ENCODE assay signal across 10 mouse cellular contexts in genomic region chr1:155528405-155529119, GRCm38 (mm10). TPM values are rescaled to one million over a fixed set of nuclear protein-coding genes. Genes with fewer than 3 reads are reported as not detected.
DNase-seq lines count a peak whose midpoint lies in the region; ATAC-seq and TF ChIP-seq lines count a peak whose summit lies in the region.
"Had no signal": no experiment of that assay in that cellular context is flagged by ENCODE, and none has a peak within 500 bp of the region (broad histone marks: within the 10 kb centered on the region; RNA-seq: fewer than 3 reads in every experiment).

No protein-coding gene starts in this region.

- no peak for ATAC-seq in embryonic facial prominence, embryonic 11.5 days (replicated peaks; ENCODE audit: insufficient number of reproducible peaks, low FRiP score, low TSS enrichment, low read depth)
- no peak for ATAC-seq in midbrain, embryonic 16.5 days
- peak; percentile 25; the same call in 1 of the 2 replicates for ATAC-seq in hindbrain, postnatal 0 days
- ATAC-seq in neural tube, embryonic 15.5 days (ENCODE audit: low FRiP score), result 0 out of 2 replicates have a peak, but pooled peaks have one; percentile 32
- no peak for ATAC-seq in erythroblast, adult 5-6 weeks (replicated peaks; ENCODE audit: low FRiP score, poor library complexity, severe bottlenecking)
- no peak for ATAC-seq in inflammation-experienced regulatory T-cells, adult 6 months

- no peaks in the 10 kb centered on the region for H3K9me3 ChIP-seq in embryonic facial prominence, embryonic 11.5 days (replicated peaks; ENCODE audit: control insufficient read depth, low read length)
- H3K9me3 ChIP-seq in embryonic facial prominence, embryonic 10.5 days, result 0 out of 2 replicates have a peak, but pooled peaks cover 4% of the 10 kb centered on the region
- no peaks in the 10 kb centered on the region for H3K9me3 ChIP-seq in midbrain, embryonic 10.5 days (replicated peaks)
- H3K9me3 ChIP-seq in midbrain, embryonic 16.5 days (replicated peaks; ENCODE audit: control insufficient read depth, low read length, poor library complexity, severe bottlenecking), result no peaks in the 10 kb centered on the region
- no peaks in the 10 kb centered on the region for H3K9me3 ChIP-seq in hindbrain, postnatal 0 days (ENCODE audit: low read length)
- no peaks in the 10 kb centered on the region for H3K9me3 ChIP-seq in neural tube, embryonic 15.5 days (replicated peaks)

- peaks cover 4% of the 10 kb centered on the region; the same call in 1 of the 2 replicates for H3K4me1 ChIP-seq in embryonic facial prominence, embryonic 11.5 days (ENCODE audit: control insufficient read depth, insufficient read depth, low read length)
- H3K4me1 ChIP-seq in embryonic facial prominence, embryonic 10.5 days, result peaks cover 68% of the 10 kb centered on the region
- H3K4me1 ChIP-seq in midbrain, embryonic 10.5 days, result peaks cover 53% of the 10 kb centered on the region
- H3K4me1 ChIP-seq in midbrain, embryonic 16.5 days (ENCODE audit: control insufficient read depth, insufficient read depth, low read length), result peaks cover 17% of the 10 kb centered on the region
- H3K4me1 ChIP-seq in hindbrain, postnatal 0 days (ENCODE audit: insufficient read depth, low read length), result peaks cover 12% of the 10 kb centered on the region; the same call in 1 of the 2 replicates
- peaks cover 30% of the 10 kb centered on the region for H3K4me1 ChIP-seq in neural tube, embryonic 15.5 days

- 10% methylated on average over 11 of the region's 11 CpGs for WGBS in embryonic facial prominence, embryonic 11.5 days
- WGBS in embryonic facial prominence, embryonic 10.5 days, result 13% methylated on average over 11 of the region's 11 CpGs
- WGBS in midbrain, embryonic 10.5 days, result 33% methylated on average over 11 of the region's 11 CpGs
- WGBS in midbrain, embryonic 16.5 days, result 20% methylated on average over 11 of the region's 11 CpGs
- 22% methylated on average over 11 of the region's 11 CpGs for WGBS in hindbrain, postnatal 0 days
- WGBS in neural tube, embryonic 15.5 days, result 24% methylated on average over 11 of the region's 11 CpGs

- no peaks in the 10 kb centered on the region for H3K36me3 ChIP-seq in embryonic facial prominence, embryonic 11.5 days (replicated peaks; ENCODE audit: control insufficient read depth, insufficient read depth, low read depth, low read length)
- H3K36me3 ChIP-seq in embryonic facial prominence, embryonic 10.5 days (replicated peaks), result no peaks in the 10 kb centered on the region
- no peaks in the 10 kb centered on the region for H3K36me3 ChIP-seq in midbrain, embryonic 10.5 days
- no peaks in the 10 kb centered on the region for H3K36me3 ChIP-seq in midbrain, embryonic 16.5 days (ENCODE audit: control insufficient read depth, insufficient read depth, low read length)
- H3K36me3 ChIP-seq in hindbrain, postnatal 0 days (ENCODE audit: insufficient read depth, low read length), result no peaks in the 10 kb centered on the region
- no peaks in the 10 kb centered on the region for H3K36me3 ChIP-seq in neural tube, embryonic 15.5 days
- H3K36me3 ChIP-seq: limb, embryonic 12.5 days had no signal

- no peaks in the 10 kb centered on the region for H3K27me3 ChIP-seq in embryonic facial prominence, embryonic 11.5 days (ENCODE audit: control insufficient read depth, insufficient read depth, low read length)
- peaks cover 36% of the 10 kb centered on the region for H3K27me3 ChIP-seq in embryonic facial prominence, embryonic 10.5 days (replicated peaks; ENCODE audit: low read depth, poor library complexity, severe bottlenecking)
- peaks cover 31% of the 10 kb centered on the region for H3K27me3 ChIP-seq in midbrain, embryonic 10.5 days (ENCODE audit: low read depth, poor library complexity, severe bottlenecking)
- no peaks in the 10 kb centered on the region for H3K27me3 ChIP-seq in midbrain, embryonic 16.5 days (ENCODE audit: control insufficient read depth, insufficient read depth, low read depth, low read length)
- H3K27me3 ChIP-seq in hindbrain, postnatal 0 days (ENCODE audit: insufficient read depth, low read length), result no peaks in the 10 kb centered on the region
- no peaks in the 10 kb centered on the region for H3K27me3 ChIP-seq in neural tube, embryonic 15.5 days (replicated peaks)

- DNase-seq in embryonic facial prominence, embryonic 11.5 days (ENCODE audit: low spot score), result peak; percentile 49
- no peak for DNase-seq in embryonic facial prominence, embryonic 10.5 days (ENCODE audit: low spot score)
- no peak for DNase-seq in midbrain, embryonic 10.5 days (ENCODE audit: low spot score)
- peak; percentile 27 for DNase-seq in hindbrain, postnatal 0 days (ENCODE audit: low spot score)

- no peak overlapping the region for H3K4me2 ChIP-seq in embryonic facial prominence, embryonic 11.5 days (ENCODE audit: low read depth, low read length)
- H3K4me2 ChIP-seq in midbrain, embryonic 16.5 days (ENCODE audit: low read length), result no peak overlapping the region
- no peak overlapping the region for H3K4me2 ChIP-seq in hindbrain, postnatal 0 days (ENCODE audit: low read depth, low read length)
- H3K4me2 ChIP-seq in neural tube, embryonic 15.5 days, result no peak overlapping the region
- H3K4me2 ChIP-seq: limb, embryonic 12.5 days had no signal

- H3K4me3 ChIP-seq in embryonic facial prominence, embryonic 11.5 days (ENCODE audit: low read depth, low read length), result no peak overlapping the region
- H3K4me3 ChIP-seq in embryonic facial prominence, embryonic 10.5 days, result no peak overlapping the region
- no peak overlapping the region for H3K4me3 ChIP-seq in midbrain, embryonic 10.5 days
- H3K4me3 ChIP-seq in midbrain, embryonic 16.5 days (ENCODE audit: low read depth, low read length), result no peak overlapping the region
- H3K4me3 ChIP-seq in hindbrain, postnatal 0 days (ENCODE audit: low read length), result no peak overlapping the region
- H3K4me3 ChIP-seq in neural tube, embryonic 15.5 days (replicated peaks), result no peak overlapping the region
- H3K4me3 ChIP-seq: layer of hippocampus, adult 2 months; limb, embryonic 12.5 days had no signal

- no peak overlapping the region for H3K27ac ChIP-seq in embryonic facial prominence, embryonic 11.5 days (replicated peaks; ENCODE audit: low read depth, low read length)
- no peak overlapping the region; the same call in 1 of the 2 replicates for H3K27ac ChIP-seq in embryonic facial prominence, embryonic 10.5 days (replicated peaks)
- H3K27ac ChIP-seq in midbrain, embryonic 10.5 days (replicated peaks), result 0 out of 2 replicates have a peak overlapping the region, but pooled peaks have one; percentile 61
- no peak overlapping the region for H3K27ac ChIP-seq in midbrain, embryonic 16.5 days (ENCODE audit: low read length)
- peak overlapping the region; percentile 36; the same call in 1 of the 2 replicates for H3K27ac ChIP-seq in hindbrain, postnatal 0 days
- no peak overlapping the region; the same call in 1 of the 2 replicates for H3K27ac ChIP-seq in neural tube, embryonic 15.5 days (replicated peaks)
- H3K27ac ChIP-seq: layer of hippocampus, adult 2 months; limb, embryonic 12.5 days had no signal

- no peak for TF ChIP-seq CTCF in hindbrain, postnatal 0 days (IDR thresholded peaks at IDR 0.05; ENCODE audit: low read depth)

- H3K9ac ChIP-seq in embryonic facial prominence, embryonic 11.5 days (replicated peaks; ENCODE audit: low read length), result no peak overlapping the region
- no peak overlapping the region for H3K9ac ChIP-seq in midbrain, embryonic 16.5 days (ENCODE audit: low read depth, low read length)
- no peak overlapping the region for H3K9ac ChIP-seq in hindbrain, postnatal 0 days (replicated peaks; ENCODE audit: low read length)
- no peak overlapping the region for H3K9ac ChIP-seq in neural tube, embryonic 15.5 days (replicated peaks)
- H3K9ac ChIP-seq: limb, embryonic 12.5 days had no signal

RNA-seq across cellular contexts. Expression of gene Acbd6, which starts 29.4 kb away (rescaled TPM):
- 83.2 and 85.2 TPM in 2 replicates for polyA plus RNA-seq in embryonic facial prominence, embryonic 11.5 days (2014; fragmentation: Nextera tagmentation; extraction: Ambion mirVana)
- polyA plus RNA-seq in embryonic facial prominence, embryonic 10.5 days (2016; fragmentation: Nextera tagmentation; extraction: Ambion mirVana), result 77.6 and 79.5 TPM in 2 replicates
- 69.1 and 71.5 TPM in 2 replicates for polyA plus RNA-seq in midbrain, embryonic 10.5 days (2016; fragmentation: Nextera tagmentation; extraction: Ambion mirVana)
- 95.7 and 96.0 TPM in 2 replicates for polyA plus RNA-seq in midbrain, embryonic 16.5 days (2015; fragmentation: Nextera tagmentation; extraction: Ambion mirVana)
- 119 and 142 TPM in 2 replicates for total RNA-seq in hindbrain, postnatal 0 days (2014; rRNA removed)
- polyA plus RNA-seq in hindbrain, postnatal 0 days (2015; fragmentation: Nextera tagmentation; extraction: Ambion mirVana), result 117 and 118 TPM in 2 replicates
- polyA plus RNA-seq in neural tube, embryonic 15.5 days (2015; fragmentation: Nextera tagmentation; extraction: Ambion mirVana), result 101 and 109 TPM in 2 replicates
- total RNA-seq in erythroblast, adult 5-6 weeks (2015; ENCODE audit: low replicate concordance), result 5.6 and 11.0 TPM in 2 replicates
- 4.0 and 11.7 TPM in 2 replicates for total RNA-seq in erythroblast, adult 5-6 weeks (2017; ENCODE audit: low replicate concordance)
- 10 to 100 TPM in 1 of 3 experiments, 1 to 10 TPM in 2; 6.8 to 10.4 (median 8.6) TPM for polyA plus RNA-seq in inflammation-experienced regulatory T-cells, adult 6 months (2017; shearing (Covaris generic))

Comparison
In these comparisons a context has a peak if more than half of its experiments do, and no peak if none do; other contexts are left out.
1. DNase-seq: peak in embryonic facial prominence, embryonic 11.5 days (single experiment) and hindbrain, postnatal 0 days (single experiment); none in embryonic facial prominence, embryonic 10.5 days (single experiment) and midbrain, embryonic 10.5 days (single experiment).
2. H3K27ac ChIP-seq: peak in midbrain, embryonic 10.5 days (single experiment) and hindbrain, postnatal 0 days (single experiment); none in embryonic facial prominence, embryonic 11.5 days (single experiment), embryonic facial prominence, embryonic 10.5 days (single experiment), midbrain, embryonic 16.5 days (single experiment) and neural tube, embryonic 15.5 days (single experiment).
3. ATAC-seq: peak in hindbrain, postnatal 0 days (single experiment) and neural tube, embryonic 15.5 days (single experiment); none in embryonic facial prominence, embryonic 11.5 days (single experiment), midbrain, embryonic 16.5 days (single experiment), erythroblast, adult 5-6 weeks (single experiment) and inflammation-experienced regulatory T-cells, adult 6 months (single experiment).